Mouse (Mus musculus) kidney, adult 8-10 months (tissue): ENCODE measurements around the gene Ufc1.
A peak's percentile ranks its signal among the peaks of the same experiment; 100 is the strongest.

Experiments
- DNase-seq, 2 experiments: peaks; one replicate each; pipeline ENCODE4 v3.0.0; 2022

The Ufc1 gene

DNA sequence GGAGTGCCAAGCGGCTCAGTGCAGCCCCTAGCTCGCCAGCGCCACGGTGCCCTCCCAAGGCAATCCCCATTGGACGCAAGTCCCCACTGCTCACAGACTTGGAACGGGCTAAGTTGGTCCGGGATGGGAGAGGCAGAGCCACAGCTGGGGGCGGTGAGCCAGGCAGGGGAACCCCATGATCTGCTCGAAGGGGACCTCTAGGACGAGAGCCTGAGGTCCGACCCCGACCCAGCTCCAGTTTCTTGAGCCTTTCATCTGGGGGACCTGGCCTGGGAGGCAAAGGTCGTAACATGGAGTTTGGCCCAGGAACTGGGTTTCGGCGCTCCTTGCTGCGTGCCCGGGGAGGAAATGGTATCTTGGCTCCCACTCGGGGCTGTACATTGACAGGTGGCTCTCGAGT lies 8.3 kb downstream of the Ufc1 start:
- DNase-seq, result no peak

DNA sequence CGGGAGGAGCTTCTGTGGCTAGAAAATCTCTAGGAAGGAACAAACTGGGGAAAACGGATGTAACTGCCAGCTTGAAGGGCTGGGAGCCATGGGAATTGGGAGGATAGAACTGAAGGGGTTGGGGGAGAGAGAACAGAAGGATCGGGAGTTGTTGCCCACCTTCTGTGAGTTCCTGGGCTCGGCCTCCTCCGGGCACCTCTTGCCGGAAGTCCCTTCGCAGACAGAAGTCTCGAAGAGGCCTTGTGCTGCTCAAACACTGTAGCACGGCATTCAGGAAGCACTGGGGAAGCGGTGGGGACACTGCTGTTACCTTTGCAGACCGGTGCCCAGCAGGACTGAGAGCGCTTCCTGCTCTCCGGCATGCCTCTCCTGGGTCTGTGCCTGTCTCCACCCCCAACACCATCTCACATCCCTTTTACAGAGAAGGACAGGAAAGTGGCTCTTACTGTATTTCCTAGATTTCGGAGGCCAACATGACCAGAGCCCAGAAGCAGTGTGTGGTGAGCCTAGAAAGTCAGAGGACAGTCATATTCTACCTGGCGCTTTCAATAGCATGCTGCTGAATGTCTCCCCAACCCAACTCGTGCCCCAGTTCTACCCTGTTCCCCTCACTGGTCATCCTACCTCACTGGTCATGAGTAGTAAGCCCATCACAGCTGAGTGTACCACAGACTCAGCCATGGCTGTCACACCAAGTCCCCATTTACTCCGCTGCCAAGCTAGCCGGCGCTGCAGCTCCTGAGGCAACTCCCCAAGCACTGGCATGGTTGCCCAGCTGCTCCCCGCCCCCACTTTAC lies 9.5 kb downstream of the Ufc1 start:
- DNase-seq, result no peak

DNA sequence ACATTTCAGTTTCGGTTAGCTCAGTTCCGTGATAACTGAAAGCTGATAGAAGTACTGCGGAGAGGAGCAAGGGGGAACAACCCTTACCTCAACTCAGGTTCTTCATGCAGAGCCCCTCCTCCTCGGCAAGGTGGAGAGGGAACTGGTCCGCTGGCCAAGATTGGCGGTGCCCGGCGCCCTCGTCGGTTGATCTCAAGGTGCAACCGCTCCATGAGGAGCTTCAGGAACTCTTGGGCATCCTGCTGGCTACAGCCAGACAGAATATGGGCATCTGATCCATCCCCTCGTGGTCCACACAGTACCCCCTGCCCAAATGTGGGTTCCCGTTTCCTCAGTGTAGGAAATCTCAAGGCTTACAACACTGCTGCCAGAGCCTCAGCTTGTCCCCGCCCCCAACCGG lies 10.3 kb downstream of the Ufc1 start:
- DNase-seq, result no peak

DNA sequence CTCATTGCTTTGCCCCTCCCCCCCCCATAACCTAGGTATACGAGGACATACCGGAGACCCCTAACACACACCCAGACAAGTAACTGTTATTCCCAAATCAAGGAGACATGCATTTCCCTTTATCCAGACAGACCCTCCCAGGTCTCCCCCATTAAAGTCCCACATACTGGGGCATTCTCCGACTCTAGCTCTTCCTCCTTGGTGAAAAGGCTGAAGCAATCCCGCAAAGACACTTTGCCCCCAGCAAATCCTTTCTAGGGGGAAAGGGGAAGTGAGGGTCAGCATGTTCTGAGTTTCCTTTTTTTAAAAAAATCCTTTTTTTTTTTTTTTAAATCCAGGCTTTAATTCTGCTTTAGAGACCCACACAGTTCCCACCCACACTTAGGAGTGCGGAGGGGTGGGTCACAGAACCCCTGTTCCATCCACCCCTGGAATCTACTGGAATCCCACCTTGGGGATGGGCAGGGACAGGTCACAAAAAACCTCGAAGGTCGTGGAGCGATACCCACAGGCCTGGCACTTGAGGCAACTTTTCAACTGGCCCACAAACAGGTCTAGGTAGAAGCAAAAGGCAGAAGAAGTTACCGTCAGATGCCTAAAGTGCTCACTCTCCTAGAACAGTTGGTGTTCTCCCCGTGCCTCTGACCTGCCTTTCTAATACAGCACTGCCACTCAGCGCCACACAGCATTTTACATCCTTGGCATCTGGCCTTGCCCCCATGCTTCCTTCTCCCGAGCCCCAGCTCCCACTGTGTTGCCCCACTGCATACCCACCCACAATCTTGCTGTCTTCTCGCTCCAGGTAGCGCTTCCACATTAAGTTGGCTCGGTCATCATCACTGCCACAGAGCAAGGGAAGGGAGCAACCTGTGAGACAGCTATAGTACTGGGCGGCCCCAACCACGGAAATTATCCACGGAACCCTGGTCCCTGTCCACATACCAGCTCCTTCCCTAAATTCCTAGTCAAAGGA lies 11.3 kb downstream of the Ufc1 start:
- DNase-seq, result no peak

DNA sequence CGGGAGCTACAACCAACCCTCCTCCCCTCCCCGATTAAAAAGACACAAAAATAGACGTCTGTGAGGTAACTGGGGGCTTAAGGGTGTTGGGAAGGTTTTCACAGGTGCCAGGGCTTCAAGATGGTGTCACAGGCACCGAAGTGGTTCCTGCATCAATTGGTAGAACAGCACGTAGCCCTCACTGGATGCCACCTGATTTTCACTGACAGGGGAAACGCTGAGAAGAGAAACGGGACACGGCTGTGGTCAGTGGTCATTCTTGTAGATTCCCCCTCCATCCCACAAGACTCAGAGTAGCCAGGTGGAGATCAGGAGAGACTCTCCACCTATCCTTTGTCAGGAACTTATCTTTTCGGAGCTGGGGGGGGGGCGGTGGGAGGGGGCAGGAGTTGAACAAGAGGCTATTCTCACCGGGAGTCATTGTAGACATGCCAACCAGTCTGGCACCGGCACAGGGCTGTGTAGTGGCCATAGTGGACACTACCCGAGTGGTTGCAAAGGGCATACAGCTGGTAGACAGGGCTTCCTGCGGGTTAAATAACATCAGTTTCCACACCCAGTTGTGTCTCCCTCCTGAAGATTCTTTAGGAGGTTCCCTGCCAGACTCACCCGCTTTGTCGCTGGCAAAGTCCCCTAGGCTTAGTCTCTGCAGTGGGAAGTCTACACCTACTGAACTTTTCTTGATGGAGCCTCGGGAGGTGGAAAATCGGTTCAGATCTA lies 12.6 kb downstream of the Ufc1 start:
- DNase-seq, result no peak

DNA sequence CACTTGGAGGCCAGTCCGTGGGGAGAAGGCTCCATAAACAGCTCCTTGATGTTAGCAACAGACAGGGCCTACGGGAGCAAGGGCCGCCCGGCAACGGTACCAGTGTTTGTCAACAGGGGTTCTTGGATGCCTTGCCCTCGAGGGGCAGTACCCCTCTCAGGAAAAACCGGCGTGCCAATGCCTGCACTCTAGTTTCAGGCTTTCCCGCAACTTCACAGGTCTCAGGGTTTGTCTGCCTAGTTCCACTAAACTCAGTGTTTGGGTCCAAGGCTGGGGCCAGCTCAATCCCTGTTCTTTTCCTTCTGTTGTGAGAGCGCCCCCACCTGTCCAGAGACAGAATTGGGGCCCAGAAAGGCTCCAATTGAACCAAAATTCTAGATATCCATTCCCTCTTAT lies 13.3 kb downstream of the Ufc1 start:
- DNase-seq, result peak; percentile 77 to 88

DNA sequence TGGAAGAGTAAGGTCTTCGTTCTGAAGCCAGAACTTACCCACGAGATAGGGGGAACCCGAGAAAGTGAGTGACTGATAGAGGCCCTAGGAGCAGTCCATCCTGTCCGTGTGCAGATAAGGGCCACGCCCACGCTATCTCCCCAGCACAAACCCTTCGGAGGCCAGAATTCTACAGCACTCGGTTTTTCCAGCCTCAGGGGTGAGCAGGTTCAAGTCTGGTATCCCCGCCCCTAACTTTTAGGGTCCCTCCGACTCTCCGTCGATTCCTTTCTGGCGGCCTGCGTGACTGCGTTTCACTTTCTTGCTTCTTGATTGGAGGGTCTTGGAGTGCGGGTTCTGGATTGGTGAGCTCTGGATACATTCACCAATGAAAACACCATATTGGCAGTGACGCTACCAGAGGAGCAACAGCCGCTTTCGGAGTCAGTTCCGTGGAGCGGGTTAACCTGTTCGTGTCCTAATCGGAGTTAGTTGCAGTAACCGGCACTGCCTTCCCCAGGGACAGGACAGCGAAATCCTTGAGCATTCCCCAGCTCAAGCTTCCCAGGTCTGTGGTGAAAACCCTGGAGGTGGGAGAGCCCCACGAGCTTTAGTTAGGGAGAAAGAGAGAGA lies 13.8 kb downstream of the Ufc1 start, which contains the start of gene Ppox:
Gene Ppox, minus strand, starts transcription at position 271 of the 612 bp plus-strand sequence.
- peak; percentile 94 to 97 for DNase-seq

DNA sequence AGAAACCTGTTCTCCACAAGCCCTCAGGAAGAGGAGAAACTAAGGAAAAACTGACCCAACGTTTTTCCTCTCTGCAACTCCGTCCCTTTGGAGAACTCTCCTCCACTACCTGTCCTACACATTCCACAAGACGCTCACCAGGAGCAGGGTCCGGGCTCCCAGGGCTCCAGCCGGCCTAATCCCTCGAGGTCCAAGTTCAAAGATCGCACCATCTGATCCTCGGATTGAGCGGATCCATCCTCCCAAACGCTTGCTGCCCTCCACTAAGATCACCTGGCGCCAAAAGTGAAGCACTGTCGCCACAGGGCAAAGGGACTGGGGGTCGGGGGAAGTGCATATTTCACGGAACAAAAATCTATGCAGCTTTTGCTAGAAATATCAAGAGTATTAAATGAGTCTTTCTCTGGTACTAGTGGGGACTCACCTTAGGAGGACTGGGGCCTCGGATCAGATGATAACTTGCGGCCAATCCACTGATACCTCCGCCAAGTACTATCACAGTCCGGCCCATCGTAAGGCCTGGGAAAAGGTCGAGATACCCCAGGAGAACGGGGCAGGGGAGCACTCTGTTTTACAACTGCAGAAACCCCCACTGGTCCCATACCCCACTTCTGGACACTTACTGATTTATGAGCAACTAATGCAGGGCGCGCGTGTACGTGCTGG lies 14.4 kb downstream of the Ufc1 start:
- peak; percentile 56 to 60 for DNase-seq

DNA sequence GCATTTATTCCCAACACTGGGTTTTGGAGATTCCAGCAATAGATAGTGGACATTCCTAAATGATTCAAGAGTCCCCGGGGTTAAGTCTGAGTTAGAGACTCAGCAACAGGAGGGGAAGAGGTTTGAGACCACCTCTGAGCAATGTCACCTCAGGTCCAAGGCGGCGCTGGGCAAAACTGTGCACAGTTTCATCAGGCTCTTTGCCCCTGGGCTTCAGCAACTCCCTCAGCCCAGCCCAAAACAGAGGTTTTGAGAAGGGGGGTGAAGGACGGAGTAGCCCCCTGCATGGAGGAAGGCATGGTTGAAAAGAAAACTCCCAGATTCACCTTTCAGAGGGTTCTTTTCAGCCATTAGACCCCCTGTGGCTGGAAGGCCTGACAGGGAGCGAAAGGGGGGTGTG lies 15.1 kb downstream of the Ufc1 start:
- peak in 1 of 2 experiments; percentile 1 for DNase-seq

DNA sequence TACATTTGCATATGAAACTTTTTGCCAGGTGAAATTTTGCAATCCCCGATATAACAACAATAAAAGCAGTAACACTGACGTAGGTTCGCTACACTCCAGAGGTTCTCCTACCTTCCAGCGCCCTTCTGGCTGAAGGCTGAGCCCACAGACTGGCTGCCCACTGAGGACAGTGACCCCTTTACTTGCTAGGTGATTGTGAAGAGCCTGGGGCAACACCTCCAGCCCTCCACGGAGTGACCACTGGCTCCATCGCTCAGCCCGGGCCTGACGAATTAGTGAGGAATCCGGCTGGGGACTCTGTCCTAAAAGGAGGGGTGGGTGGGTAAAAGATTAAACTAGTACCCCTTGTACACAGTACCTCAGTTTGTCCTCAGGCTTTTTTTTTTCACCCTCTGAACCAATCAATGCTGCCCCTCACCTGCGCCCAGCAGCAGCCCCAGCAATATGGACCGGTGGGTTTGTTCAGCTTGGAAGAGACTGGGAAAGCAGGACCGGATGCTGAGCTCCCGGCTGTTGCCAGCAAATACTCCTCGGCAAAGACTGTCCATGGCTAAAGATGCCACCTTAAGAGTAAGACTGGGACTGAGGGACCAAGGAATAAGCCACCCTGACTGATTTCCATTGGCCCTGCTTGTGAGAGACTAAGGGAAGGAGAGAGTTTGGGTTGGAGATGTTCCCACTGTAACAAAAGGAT lies 15.7 kb downstream of the Ufc1 start:
- peak in 1 of 2 experiments; percentile 1 for DNase-seq

DNA sequence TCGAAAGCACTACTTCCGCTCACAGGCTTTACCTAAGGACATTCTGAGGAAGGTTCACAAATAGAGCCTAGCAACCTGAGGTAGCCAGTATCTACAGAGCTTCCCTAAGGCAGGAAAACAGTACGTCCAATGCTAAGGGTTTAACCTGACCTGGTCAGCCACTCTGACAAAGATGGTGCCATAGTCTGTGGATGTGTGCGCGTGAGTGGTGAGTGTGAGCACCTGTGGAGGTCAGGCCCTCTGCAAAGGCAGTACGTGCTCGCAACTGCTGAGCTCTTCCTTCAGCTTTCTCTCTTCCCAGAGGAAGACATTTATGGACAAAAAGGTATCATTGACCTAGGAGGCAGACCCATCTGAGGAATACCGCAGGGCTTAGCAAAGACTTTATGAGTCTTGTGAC lies 16.4 kb downstream of the Ufc1 start:
- no peak for DNase-seq

DNA sequence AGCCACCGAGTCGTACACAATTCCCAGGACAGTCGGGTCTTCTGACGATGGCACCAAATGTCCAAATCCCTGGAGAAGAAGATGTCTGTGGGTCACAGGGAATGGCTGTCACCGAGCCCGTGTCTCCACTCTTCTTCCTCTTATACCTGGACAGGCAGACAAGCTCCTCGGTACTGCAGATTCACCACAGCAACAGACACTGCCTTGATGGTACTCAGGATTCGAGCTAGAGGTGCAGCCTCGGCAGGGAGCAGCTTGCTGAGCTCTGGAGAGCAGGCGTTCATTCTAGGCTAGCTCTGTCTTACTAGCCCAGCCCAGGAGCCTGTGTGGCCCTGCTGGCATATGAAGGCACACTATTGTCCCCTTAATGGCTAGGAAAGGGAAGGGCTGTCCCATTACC lies 17.1 kb downstream of the Ufc1 start:
- no peak for DNase-seq

DNA sequence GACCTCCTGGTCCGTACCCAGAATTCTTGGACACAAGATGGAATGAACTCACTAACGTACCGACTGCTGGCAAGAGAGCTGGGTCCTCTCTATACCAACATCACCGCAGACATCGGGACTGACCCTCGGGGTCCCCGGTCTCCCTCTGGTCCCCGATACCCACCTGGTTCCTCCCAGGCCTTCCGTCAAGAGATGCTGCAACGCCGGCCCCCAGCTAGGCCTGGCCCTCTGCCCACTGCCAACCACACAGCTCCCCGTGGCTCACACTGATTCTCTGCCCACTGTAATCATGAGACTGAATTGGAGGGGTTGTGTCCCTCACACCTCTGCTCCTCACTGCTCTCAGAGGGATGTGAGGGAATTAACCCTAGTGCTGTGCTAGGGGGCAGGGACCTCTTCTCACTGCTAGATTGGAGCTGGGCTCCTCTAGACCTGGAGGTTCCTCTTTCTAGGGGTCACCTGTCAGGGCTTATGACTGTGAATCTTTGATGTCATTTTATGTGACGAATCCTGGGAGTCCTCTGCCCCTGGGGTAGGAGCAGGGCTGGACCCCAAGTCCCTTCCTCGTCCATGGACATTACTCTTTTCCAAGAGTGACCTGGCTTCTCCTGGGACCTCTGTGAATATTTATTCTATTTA lies 18.6 kb downstream of the Ufc1 start:
- no peak for DNase-seq

DNA sequence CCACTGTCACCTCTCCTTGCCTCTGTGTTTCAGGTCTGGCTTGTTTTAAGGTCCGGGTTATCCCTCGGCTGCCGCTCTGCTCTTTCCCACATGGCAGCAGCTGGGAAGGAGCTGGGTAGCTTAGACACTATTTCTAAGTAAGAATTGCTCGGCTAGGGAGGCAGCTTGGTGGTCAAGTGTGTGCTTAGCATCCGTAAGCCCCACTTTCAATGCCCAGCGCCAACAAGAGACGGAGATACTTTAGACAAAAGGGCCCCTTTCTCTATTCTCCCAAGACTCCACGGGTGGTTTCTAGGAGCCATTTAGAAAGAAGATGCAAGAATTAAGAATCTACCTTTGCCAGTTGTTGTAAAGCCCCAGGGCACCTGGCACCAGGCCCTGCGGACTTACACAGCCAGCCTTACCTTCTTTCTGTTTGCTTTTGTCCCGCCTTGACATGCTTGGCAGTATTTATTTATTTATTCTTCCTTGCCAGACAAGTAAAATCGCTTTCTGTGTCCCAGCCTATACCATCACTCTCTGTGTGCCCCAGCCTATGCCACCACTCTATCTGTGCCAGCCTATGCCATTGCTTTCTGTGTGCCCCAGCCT lies 19.6 kb downstream of the Ufc1 start:
- no peak for DNase-seq

DNA sequence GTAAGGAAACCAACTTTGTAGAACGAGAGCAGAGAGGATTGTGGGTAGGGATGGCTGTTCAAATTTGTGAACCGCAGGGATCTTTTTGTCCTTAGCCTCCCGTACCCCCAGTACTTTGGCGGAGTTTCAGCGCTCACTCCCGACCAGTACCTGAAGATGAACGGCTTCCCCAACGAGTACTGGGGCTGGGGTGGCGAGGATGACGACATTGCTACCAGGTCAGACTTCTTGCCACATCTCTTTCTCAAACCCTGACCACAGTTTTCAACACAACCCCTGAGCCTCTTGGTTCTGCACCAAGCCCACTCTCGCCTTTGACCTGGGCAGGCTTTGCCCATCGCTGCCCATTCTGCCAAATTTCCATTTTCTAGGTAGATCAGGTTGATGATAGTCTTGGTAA lies 20.7 kb downstream of the Ufc1 start:
- no peak for DNase-seq

DNA sequence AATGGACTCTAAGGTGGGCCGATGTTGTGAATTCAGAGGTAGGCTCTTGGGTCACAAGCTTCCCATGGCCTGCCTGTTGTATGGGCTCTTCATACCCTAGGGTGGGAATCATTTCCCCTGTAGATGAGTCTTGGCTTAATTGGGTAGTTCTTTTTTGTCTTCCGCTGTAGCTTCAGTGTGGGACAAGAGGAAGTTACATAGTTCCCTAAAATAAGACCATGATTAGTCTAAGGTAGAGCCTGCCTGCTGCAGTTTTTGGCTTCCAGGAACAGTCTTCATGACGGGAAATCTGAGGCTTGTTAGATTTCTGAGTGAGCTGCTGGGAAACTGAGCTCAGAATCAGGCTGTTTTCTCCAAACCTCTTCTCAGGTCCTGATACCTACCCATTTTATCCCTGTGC lies 22.7 kb downstream of the Ufc1 start:
- DNase-seq, result no peak

DNA sequence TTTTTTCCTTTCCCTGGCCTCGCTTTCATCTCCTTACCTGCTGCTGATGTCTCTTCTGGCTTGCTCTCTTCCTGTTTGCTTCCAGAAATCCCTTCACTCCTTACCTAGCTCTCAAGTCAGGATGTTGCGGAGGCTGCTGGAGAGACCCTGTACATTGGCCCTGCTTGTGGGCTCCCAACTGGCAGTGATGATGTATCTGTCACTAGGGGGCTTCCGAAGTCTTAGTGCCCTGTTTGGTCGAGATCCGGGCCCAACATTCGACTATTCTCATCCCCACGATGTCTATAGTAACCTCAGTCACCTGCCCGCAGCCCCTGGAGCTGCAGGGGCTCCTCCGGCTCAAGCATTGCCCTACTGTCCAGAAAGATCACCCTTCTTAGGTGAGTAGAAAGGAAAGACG lies 23.2 kb downstream of the Ufc1 start:
- no peak for DNase-seq

DNA sequence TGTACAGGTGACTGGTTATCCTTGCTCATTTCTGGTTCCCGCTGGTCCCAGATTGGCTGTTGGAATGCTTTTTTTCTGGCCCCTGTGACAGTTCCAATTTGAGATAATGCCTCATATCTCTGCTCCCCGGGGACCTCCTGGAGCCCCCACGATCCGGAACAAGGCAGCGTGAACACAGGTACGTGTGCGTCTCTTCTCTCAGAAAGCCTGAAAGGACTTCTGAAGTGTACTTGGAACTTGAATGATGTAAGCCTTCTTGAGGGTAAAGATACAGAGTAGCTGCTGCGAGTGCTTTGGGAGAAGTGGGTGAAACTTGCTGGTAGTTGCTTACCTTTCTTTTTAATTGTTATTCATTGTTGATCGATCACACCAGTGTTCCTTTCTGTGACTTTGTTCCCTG lies 23.6 kb downstream of the Ufc1 start:
- DNase-seq, result no peak

DNA sequence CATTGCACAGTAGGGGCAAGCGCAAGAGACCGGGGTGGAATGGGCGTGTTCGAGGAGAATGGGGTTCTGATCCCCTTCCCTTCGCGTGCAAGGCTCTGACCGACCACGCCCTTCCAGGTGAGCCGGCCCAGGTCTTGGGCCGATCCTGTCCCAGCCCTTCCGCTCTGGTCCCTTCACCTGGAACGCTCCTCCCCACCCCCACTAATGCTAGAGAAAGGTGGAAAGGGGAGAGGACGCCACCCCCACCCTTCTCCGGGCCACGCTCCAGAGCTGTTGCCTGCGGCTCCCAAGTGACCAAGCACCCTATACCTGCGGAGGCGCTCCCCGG lies 24.3 kb downstream of the Ufc1 start:
- peak; percentile 74 to 82 for DNase-seq

DNA sequence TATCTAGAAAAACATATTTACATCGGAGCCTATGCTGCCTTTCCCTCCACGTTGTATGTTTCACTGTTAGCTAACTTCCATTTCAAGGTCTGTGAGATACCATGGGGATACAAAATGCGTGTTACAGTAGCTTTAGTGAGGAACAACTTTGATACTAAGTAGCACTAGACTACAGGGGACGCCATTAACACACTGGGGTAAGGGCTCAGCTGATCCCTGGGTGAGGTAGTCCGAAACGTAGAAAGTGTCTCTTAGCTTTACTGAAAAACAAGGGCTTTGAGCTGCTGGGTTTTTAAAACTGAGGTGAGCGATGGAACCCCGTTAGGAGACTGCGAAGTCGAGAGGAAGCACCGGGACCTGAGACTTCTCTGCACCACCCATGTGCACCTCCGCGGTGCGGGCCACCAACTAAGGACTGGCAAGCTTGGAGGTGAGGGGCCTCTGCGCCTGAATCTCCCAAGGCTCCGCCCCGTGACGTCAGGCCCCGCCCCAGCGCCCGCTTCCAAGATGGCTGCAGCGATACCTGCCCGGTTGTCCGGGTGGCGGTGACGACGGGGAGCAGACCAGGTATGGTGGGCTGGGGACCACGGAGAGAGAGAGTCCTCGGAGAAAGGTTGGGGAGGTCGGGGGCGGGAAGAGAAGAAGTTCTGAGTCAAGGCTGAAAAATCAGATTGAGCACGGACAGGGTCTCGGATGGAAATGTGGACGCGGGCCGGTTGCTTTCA lies 24.8 kb downstream of the Ufc1 start, which contains the start of gene B4galt3:
Gene B4galt3, plus strand, starts transcription at position 481 of the 725 bp plus-strand sequence.
- DNase-seq, result peak; percentile 95 to 97
